Mouse (Mus musculus): ENCODE measurements at regions not wholly inside any gene's neighbourhood (a gene's known extent, or its start where the extent isn't known, plus 50 kb on each side); places are given as distances from the start of the nearest gene placed in this dataset.

DNA sequence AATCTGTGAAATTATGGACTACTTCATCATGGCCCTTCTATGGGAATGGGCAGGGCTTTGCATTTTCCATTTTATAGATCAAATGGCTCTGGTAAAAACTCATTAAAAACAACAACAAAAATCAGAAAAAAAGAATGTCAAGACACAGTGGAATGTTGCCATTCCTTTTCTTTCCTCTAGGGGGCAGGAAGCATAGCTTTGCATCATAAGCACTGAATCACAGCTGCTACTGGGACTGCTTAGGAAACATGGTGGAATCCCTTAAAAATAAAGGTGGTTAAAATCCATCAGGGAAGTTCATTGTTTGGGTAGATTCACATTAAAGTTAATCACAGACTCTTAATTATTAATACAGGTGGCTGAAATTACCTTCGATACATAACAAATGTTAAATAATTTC, 476.8 kb upstream of the Nr3c2 start:
- TF ChIP-seq CTCF (IDR thresholded peaks at IDR 0.05; ENCODE audit: low read depth) (peak; percentile 18; the same call in 1 of the 2 replicates), EP300 (IDR thresholded peaks at IDR 0.05; ENCODE audit: low read depth) (no peak)

All from liver, embryonic 14.5 days (tissue).